Comparison of ENCODE assay signal across 14 mouse cellular contexts in genomic region chr14:62871932-62872331, GRCm38 (mm10). TPM values are rescaled to one million over a fixed set of nuclear protein-coding genes. Genes with fewer than 3 reads are reported as not detected.
DNase-seq lines count a peak whose midpoint lies in the region; ATAC-seq and TF ChIP-seq lines count a peak whose summit lies in the region.
"Had no signal": no experiment of that assay in that cellular context is flagged by ENCODE, and none has a peak within 500 bp of the region (broad histone marks: within the 10 kb centered on the region; RNA-seq: fewer than 3 reads in every experiment).

No protein-coding gene starts in this region.

- H3K27me3 ChIP-seq in heart, postnatal 0 days (ENCODE audit: control insufficient read depth, insufficient read depth, low read length), result no peaks in the 10 kb centered on the region
- H3K27me3 ChIP-seq: lung, embryonic 15.5 days; megakaryocyte, embryonic 14.5 days; Patski had no signal

- peak; percentile 70; the same call in 1 of the 2 replicates for ATAC-seq in heart, postnatal 0 days (ENCODE audit: insufficient read depth, low read depth)
- ATAC-seq: hindbrain, postnatal 0 days; Patski had no signal

- TF ChIP-seq CTCF in heart, postnatal 0 days (IDR thresholded peaks at IDR 0.05; ENCODE audit: low read depth), result no peak

- no peak overlapping the region for H3K4me3 ChIP-seq in heart, postnatal 0 days (ENCODE audit: low read depth, low read length)
- H3K4me3 ChIP-seq: lung, embryonic 15.5 days; megakaryocyte, embryonic 14.5 days had no signal

- no peak overlapping the region for H3K9ac ChIP-seq in heart, postnatal 0 days (replicated peaks; ENCODE audit: low read depth, low read length)
- H3K9ac ChIP-seq: lung, embryonic 15.5 days had no signal

- H3K4me2 ChIP-seq in heart, postnatal 0 days (ENCODE audit: low read depth, low read length), result no peak overlapping the region
- H3K4me2 ChIP-seq: liver, embryonic 11.5 days; lung, embryonic 15.5 days had no signal

- peak; percentile 75 for DNase-seq in heart, adult 11 months
- DNase-seq in heart, postnatal 25 days (ENCODE audit: low spot score), result no peak
- DNase-seq in CD4-positive helper T cell, adult 2 months (ENCODE audit: low read depth, low spot score), result peak; percentile 42
- DNase-seq in adrenal gland, postnatal 36 days, result peak; percentile 55 to 59
- DNase-seq in heart, postnatal 0 days (ENCODE audit: low spot score), result no peak
- DNase-seq in embryo, embryonic 11 days, result no peak
- DNase-seq in c-Kit-positive CD71-positive TER-119-positive erythroid progenitor cells, embryonic 14.5 days (ENCODE audit: low spot score), result no peak
- no peak for DNase-seq in thymus, postnatal 14 days
- DNase-seq: cerebellum, adult 9-10 months had no signal

- WGBS in heart, postnatal 0 days, result 17% methylated on average over 2 of the region's 2 CpGs

- intact Hi-C loops in heart, postnatal 25 days (cut with DNase I), result no loop called here

- no peak for TF ChIP-seq EP300 in heart, postnatal 0 days (IDR thresholded peaks at IDR 0.05; ENCODE audit: low read depth)

- peaks cover 11% of the 10 kb centered on the region; the same call in 1 of the 2 replicates for H3K4me1 ChIP-seq in heart, postnatal 0 days (ENCODE audit: control insufficient read depth, insufficient read depth)

- peak overlapping the region; percentile 74 for H3K27ac ChIP-seq in heart, postnatal 0 days (ENCODE audit: low read depth)
- H3K27ac ChIP-seq: hindbrain, postnatal 0 days; lung, embryonic 15.5 days had no signal

- 0 out of 2 replicates have a peak, but pooled peaks cover 7% of the 10 kb centered on the region for H3K9me3 ChIP-seq in heart, postnatal 0 days (replicated peaks; ENCODE audit: control insufficient read depth, low read length)
- H3K9me3 ChIP-seq: lung, embryonic 15.5 days; megakaryocyte, embryonic 14.5 days had no signal

- no peaks in the 10 kb centered on the region for H3K36me3 ChIP-seq in heart, postnatal 0 days (replicated peaks; ENCODE audit: control insufficient read depth, insufficient read depth, low read length)
- H3K36me3 ChIP-seq: lung, embryonic 15.5 days had no signal

RNA-seq across cellular contexts. Expression of gene Wdfy2, which starts 34.5 kb away (rescaled TPM):
- total RNA-seq in heart, postnatal 25 days (2021), result 1 to 10 TPM; 6.8 to 7.7 TPM
- 10 to 100 TPM; 33.4 to 41.0 TPM for total RNA-seq in adrenal gland, postnatal 36 days (2021)
- 10.5 and 11.8 TPM in 2 replicates for total RNA-seq in heart, postnatal 0 days (2014; rRNA removed; ENCODE audit: low replicate concordance)
- polyA plus RNA-seq in heart, postnatal 0 days (2015; fragmentation: Nextera tagmentation; extraction: Ambion mirVana), result 1.7 and 1.8 TPM in 2 replicates

Comparison
In these comparisons a context has a peak if more than half of its experiments do, and no peak if none do; other contexts are left out.
1. DNase-seq: peak in heart, adult 11 months (single experiment), CD4-positive helper T cell, adult 2 months (single experiment) and adrenal gland, postnatal 36 days (2 of 2); none in heart, postnatal 25 days (single experiment), heart, postnatal 0 days (single experiment), embryo, embryonic 11 days (single experiment), c-Kit-positive CD71-positive TER-119-positive erythroid progenitor cells, embryonic 14.5 days (single experiment) and thymus, postnatal 14 days (single experiment).